Mouse (Mus musculus) stomach, embryonic 15.5 days (tissue): ENCODE results near the gene Olfr204. TPM values are rescaled to one million over a fixed set of nuclear protein-coding genes. Genes with fewer than 3 reads are reported as not detected.
"Not testable (repeated sequence)": the region's sequence is repeated elsewhere in the genome, so short reads cannot be mapped to it uniquely, and the experiment has no call there.

Experiments
- ATAC-seq: fragments of 200-750 bp; cut with Nextera tagmentation; 2 replicates; pipeline ENCODE4 v1.8.0; 2017; ENCODE audit warnings: low read depth, moderate number of reproducible peaks, moderate TSS enrichment; ENCODE audit not compliant: insufficient read depth, low FRiP score
- H3K27ac ChIP-seq: fragments of 300-500 bp; sonication (generic); 2 replicates; pipeline ENCODE4 v1.5.1; 2015; ENCODE audit warnings: mild to moderate bottlenecking, inconsistent platforms
- H3K27me3 ChIP-seq: fragments of 300-500 bp; sonication (generic); replicated peaks from 2 replicates; pipeline ENCODE4 v1.6.1; 2015; ENCODE audit warnings: inconsistent platforms
- H3K36me3 ChIP-seq: fragments of 300-500 bp; sonication (generic); 2 replicates; pipeline ENCODE4 v1.6.1; 2015; ENCODE audit warnings: inconsistent platforms
- H3K4me1 ChIP-seq: fragments of 300-500 bp; sonication (generic); 2 replicates; pipeline ENCODE4 v1.6.1; 2015; ENCODE audit warnings: inconsistent platforms
- H3K4me2 ChIP-seq: fragments of 300-500 bp; sonication (generic); 2 replicates; pipeline ENCODE4 v1.6.1; 2015; ENCODE audit warnings: mild to moderate bottlenecking, inconsistent platforms
- H3K4me3 ChIP-seq: fragments of 300-500 bp; sonication (generic); replicated peaks from 2 replicates; pipeline ENCODE4 v1.5.1; 2015; ENCODE audit warnings: inconsistent platforms
- H3K9ac ChIP-seq: fragments of 300-500 bp; sonication (generic); 2 replicates; pipeline ENCODE4 v1.6.1; 2015; ENCODE audit warnings: inconsistent platforms
- H3K9me3 ChIP-seq: fragments of 300-500 bp; sonication (generic); 2 replicates; pipeline ENCODE4 v1.6.1; 2016; ENCODE audit warnings: inconsistent platforms
- WGBS: fragments of 180-500 bp; shearing (Covaris S2); methylation state at CpG from one replicate; pipeline ENCODE4 v1.1.7; 2015; 5-methylcytosine and 5-hydroxymethylcytosine counted together
- polyA plus RNA-seq: library from polyadenylated mRNA; unstranded; fragments of >200 nt; fragmentation: Nextera tagmentation; extraction: Ambion mirVana; gene quantifications from 2 replicates; pipeline ENCODE4 v1.2.1, GENCODE M21; 2015

Olfr204 gene
- polyA plus RNA-seq, result not detected in 2 replicates

GRCm38 (mm10) chr16:59318148-59318547, at the start of gene Olfr204:
Olfr204 (minus strand) TSS chr16:59318248.
- Histone ChIP-seq H3K4me3 (no peak within 1 kb of the TSS), H3K9ac (no peak within 1 kb of the TSS), H3K27me3 (no peaks in the 10 kb centered on the region), H3K27ac (no peak within 1 kb of the TSS), H3K4me1 (no peaks in the 10 kb centered on the region), H3K9me3 (no peaks in the 10 kb centered on the region), H3K4me2 (no peak within 1 kb of the TSS), H3K36me3 (no peaks in the 10 kb centered on the region)
- no peak for ATAC-seq

- Histone ChIP-seq H3K4me1 (no peaks in the 10 kb centered on the region), H3K9me3 (no peaks in the 10 kb centered on the region), H3K27me3 (no peaks in the 10 kb centered on the region), H3K4me3 (no peak within 1 kb of the TSS), H3K9ac (no peak within 1 kb of the TSS), H3K27ac (no peak within 1 kb of the TSS), H3K4me2 (no peak within 1 kb of the TSS), H3K36me3 (no peaks in the 10 kb centered on the region)
- WGBS, result 68% methylated on average over 2 of the region's 2 CpGs
- ATAC-seq, result no peak
Observed at GRCm38 (mm10) chr16:59363893-59364292, 45.8 kb upstream of the Olfr204 start, which contains the start of gene Olfr209. Olfr209 (minus strand) TSS chr16:59363993.

- H3K9me3 ChIP-seq, result no peaks in the 10 kb centered on the region
- no peaks in the 10 kb centered on the region for H3K36me3 ChIP-seq
- no peak for ATAC-seq
- no peak within 1 kb of the TSS for H3K27ac ChIP-seq
- no peaks in the 10 kb centered on the region for H3K4me1 ChIP-seq
- H3K4me3 ChIP-seq, result no peak within 1 kb of the TSS
- H3K9ac ChIP-seq, result no peak within 1 kb of the TSS
- no peak within 1 kb of the TSS for H3K4me2 ChIP-seq
- H3K27me3 ChIP-seq, result no peaks in the 10 kb centered on the region
- whole genome bisulfite sequencing, result 83% methylated on average over 1 of the region's 1 CpGs
Observed at GRCm38 (mm10) chr16:59349146-59349545, 31.1 kb upstream of the Olfr204 start, which contains the start of gene Olfr206. Olfr206 (minus strand) TSS chr16:59349246.

GRCm38 (mm10) chr16:59331038-59331437, 13.0 kb upstream of the Olfr204 start, which contains the start of gene Olfr205:
Olfr205 (minus strand) TSS chr16:59331138.
- no peak for ATAC-seq
- Histone ChIP-seq H3K4me3 (no peak within 1 kb of the TSS), H3K4me1 (no peaks in the 10 kb centered on the region), H3K27me3 (no peaks in the 10 kb centered on the region), H3K36me3 (no peaks in the 10 kb centered on the region), H3K9me3 (no peaks in the 10 kb centered on the region), H3K9ac (no peak within 1 kb of the TSS), H3K4me2 (no peak within 1 kb of the TSS), H3K27ac (no peak within 1 kb of the TSS)

GRCm38 (mm10) chr16:59323262-59323661, 5.2 kb upstream of the Olfr204 start:
- not testable (repeated sequence) for H3K4me1 ChIP-seq, ATAC-seq, H3K27me3 ChIP-seq, H3K36me3 ChIP-seq, H3K4me2 ChIP-seq, H3K4me3 ChIP-seq, H3K9ac ChIP-seq, H3K27ac ChIP-seq, H3K9me3 ChIP-seq
- 47% methylated on average over 1 of the region's 1 CpGs for WGBS

GRCm38 (mm10) chr16:59298581-59298980, 19.5 kb downstream of the Olfr204 start, which contains the start of gene Olfr203:
Olfr203 (plus strand) TSS chr16:59298881.
- no peaks in the 10 kb centered on the region for H3K36me3 ChIP-seq
- ATAC-seq, result no peak
- no peaks in the 10 kb centered on the region for H3K27me3 ChIP-seq
- no peak within 1 kb of the TSS for H3K4me3 ChIP-seq
- H3K9me3 ChIP-seq, result no peaks in the 10 kb centered on the region
- H3K4me1 ChIP-seq, result no peaks in the 10 kb centered on the region
- no peak within 1 kb of the TSS for H3K27ac ChIP-seq
- no peak within 1 kb of the TSS for H3K9ac ChIP-seq
- no peak within 1 kb of the TSS for H3K4me2 ChIP-seq
- 79% methylated on average over 2 of the region's 2 CpGs for WGBS

GRCm38 (mm10) chr16:59287576-59287975, 30.5 kb downstream of the Olfr204 start:
- not testable (repeated sequence) for H3K9me3 ChIP-seq, H3K36me3 ChIP-seq, H3K27me3 ChIP-seq, H3K27ac ChIP-seq, H3K9ac ChIP-seq, H3K4me2 ChIP-seq, H3K4me1 ChIP-seq, ATAC-seq, H3K4me3 ChIP-seq
- WGBS, result 65% methylated on average over 9 of the region's 9 CpGs

- H3K27me3 ChIP-seq, result no peaks in the 10 kb centered on the region
- WGBS, result 84% methylated on average over 1 of the region's 1 CpGs
- H3K4me3 ChIP-seq, result no peak within 1 kb of the TSS
- no peak for ATAC-seq
- H3K27ac ChIP-seq, result no peak within 1 kb of the TSS
- H3K9ac ChIP-seq, result no peak within 1 kb of the TSS
- H3K36me3 ChIP-seq, result no peaks in the 10 kb centered on the region
- no peaks in the 10 kb centered on the region for H3K4me1 ChIP-seq
- H3K9me3 ChIP-seq, result no peaks in the 10 kb centered on the region
- H3K4me2 ChIP-seq, result no peak within 1 kb of the TSS
Observed at GRCm38 (mm10) chr16:59286693-59287092, 31.4 kb downstream of the Olfr204 start, which contains the start of gene Olfr202. Olfr202 (minus strand) TSS chr16:59286793.

- H3K36me3 ChIP-seq, result no peaks in the 10 kb centered on the region
- no peaks in the 10 kb centered on the region for H3K4me1 ChIP-seq
- H3K9ac ChIP-seq, result no peak overlapping the region
- no peak overlapping the region for H3K27ac ChIP-seq
- ATAC-seq, result no peak
- WGBS, result 61% methylated on average over 1 of the region's 1 CpGs
- no peaks in the 10 kb centered on the region for H3K27me3 ChIP-seq
- no peaks in the 10 kb centered on the region for H3K9me3 ChIP-seq
- H3K4me3 ChIP-seq, result no peak overlapping the region
- H3K4me2 ChIP-seq, result no peak overlapping the region
Observed at GRCm38 (mm10) chr16:59283476-59283875, 34.6 kb downstream of the Olfr204 start.

- H3K27me3 ChIP-seq, result no peaks in the 10 kb centered on the region
- no peak for ATAC-seq
- H3K36me3 ChIP-seq, result no peaks in the 10 kb centered on the region
- no peak overlapping the region for H3K4me2 ChIP-seq
- H3K4me3 ChIP-seq, result no peak overlapping the region
- 56% methylated on average over 3 of the region's 3 CpGs for WGBS
- H3K9ac ChIP-seq, result no peak overlapping the region
- no peaks in the 10 kb centered on the region for H3K9me3 ChIP-seq
- H3K27ac ChIP-seq, result no peak overlapping the region
- H3K4me1 ChIP-seq, result no peaks in the 10 kb centered on the region
Observed at GRCm38 (mm10) chr16:59280542-59280941, 37.5 kb downstream of the Olfr204 start.

- H3K27ac ChIP-seq, H3K9me3 ChIP-seq, H3K27me3 ChIP-seq, H3K4me1 ChIP-seq, H3K36me3 ChIP-seq, H3K4me3 ChIP-seq, ATAC-seq, H3K4me2 ChIP-seq, H3K9ac ChIP-seq: not testable (repeated sequence)
- WGBS, result 77% methylated on average over 4 of the region's 4 CpGs
Observed at GRCm38 (mm10) chr16:59272532-59272931, 45.5 kb downstream of the Olfr204 start, which contains the start of gene Olfr201. Olfr201 (minus strand) TSS chr16:59272632.

GRCm38 (mm10) chr16:59269097-59269496, 49.0 kb downstream of the Olfr204 start:
- H3K36me3 ChIP-seq, H3K27me3 ChIP-seq, H3K9me3 ChIP-seq, H3K4me1 ChIP-seq, H3K9ac ChIP-seq, ATAC-seq, H3K4me2 ChIP-seq, H3K27ac ChIP-seq, H3K4me3 ChIP-seq: not testable (repeated sequence)
- WGBS, result 73% methylated on average over 4 of the region's 4 CpGs
